Mouse (Mus musculus) CH12.LX (cell line): ENCODE results near the gene Ehmt2.
"Not testable (repeated sequence)": the region's sequence is repeated elsewhere in the genome, so short reads cannot be mapped to it uniquely, and the experiment has no call there.

Source experiments
- BHLHE40 ChIP-seq: IDR thresholded peaks from 2 replicates; pipeline ENCODE4 v1.6.1; 2011; ENCODE audit warnings: mild to moderate bottlenecking, low read depth, low read length, improper control_type of control experiment
- CTCF ChIP-seq, 2 experiments: IDR thresholded peaks in 1 of 2; conservative IDR thresholded peaks in 1 of 2; 2 replicates each; pipeline ENCODE4 v1.5.1; 2011 to 2012; ENCODE audit warnings: low read depth in 2 of 2, low read length in 2 of 2, improper control_type of control experiment in 1 of 2, inconsistent platforms in 1 of 2, mild to moderate bottlenecking in 1 of 2, moderate library complexity in 1 of 2
- ELF1 ChIP-seq: IDR thresholded peaks from 2 replicates; pipeline ENCODE4 v1.6.1; 2014; ENCODE audit warnings: low read depth, mild to moderate bottlenecking, inconsistent platforms, low read length, improper control_type of control experiment
- EP300 ChIP-seq: IDR thresholded peaks from 2 replicates; pipeline ENCODE4 v1.6.1; 2011; ENCODE audit warnings: low read length, improper control_type of control experiment
- GABPA ChIP-seq: IDR thresholded peaks from 2 replicates; pipeline ENCODE4 v1.6.1; 2012; ENCODE audit warnings: low read depth, low read length, improper control_type of control experiment, inconsistent platforms; ENCODE audit not compliant: insufficient replicate concordance
- MXI1 ChIP-seq: IDR thresholded peaks from 2 replicates; pipeline ENCODE4 v1.6.1; 2011; ENCODE audit warnings: mild to moderate bottlenecking, low read depth, low read length, improper control_type of control experiment
- RCOR1 ChIP-seq: conservative IDR thresholded peaks from 2 replicates; pipeline ENCODE4 v1.6.1; 2012; ENCODE audit warnings: low read depth, mild to moderate bottlenecking, inconsistent platforms, low read length, improper control_type of control experiment
- SIN3A ChIP-seq: IDR thresholded peaks from 2 replicates; pipeline ENCODE4 v1.6.1; 2012; ENCODE audit warnings: low read length, improper control_type of control experiment, inconsistent platforms
- USF2 ChIP-seq: conservative IDR thresholded peaks from 2 replicates; pipeline ENCODE4 v1.6.1; 2011; ENCODE audit warnings: low read depth, low read length, improper control_type of control experiment
- ZC3H11A ChIP-seq: IDR thresholded peaks from 2 replicates; pipeline ENCODE4 v1.6.1; 2012; ENCODE audit warnings: low read depth, mild to moderate bottlenecking, inconsistent platforms, low read length, improper control_type of control experiment
- ZNF384 ChIP-seq: IDR thresholded peaks from 2 replicates; pipeline ENCODE4 v1.6.1; 2012; ENCODE audit warnings: low read depth, low read length, improper control_type of control experiment, inconsistent platforms

DNA sequence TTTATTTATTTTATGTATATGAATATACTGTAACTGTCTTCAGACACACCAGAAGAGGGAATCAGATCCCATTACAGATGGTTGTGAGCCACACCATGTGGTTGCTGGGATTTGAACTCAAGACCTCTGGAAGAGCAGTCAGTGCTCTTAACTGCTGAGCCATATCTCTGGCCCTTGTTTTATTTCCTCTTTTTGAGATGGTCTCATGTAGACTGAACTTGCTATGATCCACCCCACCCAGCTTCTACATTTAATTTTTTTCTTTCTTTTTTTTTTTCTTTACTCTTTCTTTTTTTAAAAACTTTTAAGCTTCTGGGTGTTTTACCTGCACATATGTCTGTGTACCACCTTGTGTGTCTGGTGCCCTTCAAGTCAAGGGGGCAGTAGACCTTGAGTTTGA is 2.6 kb downstream of the Ehmt2 start:
- not testable (repeated sequence) for TF ChIP-seq ELF1; BHLHE40; GABPA; MXI1; CTCF (conservative IDR thresholded peaks at IDR 0.05 in 1 of 2, IDR thresholded peaks at IDR 0.05 in 1 of 2; ENCODE audit: low read depth in 2 of 2, low read length in 2 of 2); RCOR1; SIN3A; EP300; ZC3H11A; USF2; ZNF384
